Mouse (Mus musculus) embryonic stem cell, embryonic (primary cell): Measurements from ENCODE around the gene Prss57.

Experiments used
- CTCF ChIA-PET, 4 experiments: fragments of 300-600 bp in 2 of 4; fragments of 350-600 bp in 2 of 4; sonication (Branson Sonifier 250); formaldehyde crosslinking; loops; one replicate each; lab custom pipeline; 2022; ENCODE audit warnings: inconsistent platforms in 2 of 4; lab: Charles Lee
- POLR2A ChIA-PET, 4 experiments: fragments of 300-600 bp in 2 of 4; fragments of 350-600 bp in 2 of 4; sonication (Branson Sonifier 250); formaldehyde crosslinking; loops; one replicate each; lab custom pipeline; 2022; ENCODE audit warnings: antibody characterized with exemption in 4 of 4, inconsistent platforms in 1 of 4; lab: Charles Lee

Gene Prss57

GRCm38 (mm10) chr10:79817111-79817510 lies 26.4 kb upstream of the Prss57 start:
- POLR2A ChIA-PET: interaction anchor here in 2 of 4 experiments (0.6 to 1.3 kb wide), 2 partner anchors 23 to 48 kb away, joined by 4 to 6 read pairs; partner anchors contain the start of gene Palm (in 1 of the 2)
- CTCF ChIA-PET: interaction anchor here in 3 of 4 experiments (0.8 to 3.7 kb wide), 12 partner anchors 10 to 242 kb away, joined by 3 to 15 read pairs (median 3); partner anchors contain the start of genes Palm (in 2 of the 3), Bsg (in 1 of the 3), Plppr3 (in 1 of the 3) and Polrmt (in 1 of the 3)

DNA sequence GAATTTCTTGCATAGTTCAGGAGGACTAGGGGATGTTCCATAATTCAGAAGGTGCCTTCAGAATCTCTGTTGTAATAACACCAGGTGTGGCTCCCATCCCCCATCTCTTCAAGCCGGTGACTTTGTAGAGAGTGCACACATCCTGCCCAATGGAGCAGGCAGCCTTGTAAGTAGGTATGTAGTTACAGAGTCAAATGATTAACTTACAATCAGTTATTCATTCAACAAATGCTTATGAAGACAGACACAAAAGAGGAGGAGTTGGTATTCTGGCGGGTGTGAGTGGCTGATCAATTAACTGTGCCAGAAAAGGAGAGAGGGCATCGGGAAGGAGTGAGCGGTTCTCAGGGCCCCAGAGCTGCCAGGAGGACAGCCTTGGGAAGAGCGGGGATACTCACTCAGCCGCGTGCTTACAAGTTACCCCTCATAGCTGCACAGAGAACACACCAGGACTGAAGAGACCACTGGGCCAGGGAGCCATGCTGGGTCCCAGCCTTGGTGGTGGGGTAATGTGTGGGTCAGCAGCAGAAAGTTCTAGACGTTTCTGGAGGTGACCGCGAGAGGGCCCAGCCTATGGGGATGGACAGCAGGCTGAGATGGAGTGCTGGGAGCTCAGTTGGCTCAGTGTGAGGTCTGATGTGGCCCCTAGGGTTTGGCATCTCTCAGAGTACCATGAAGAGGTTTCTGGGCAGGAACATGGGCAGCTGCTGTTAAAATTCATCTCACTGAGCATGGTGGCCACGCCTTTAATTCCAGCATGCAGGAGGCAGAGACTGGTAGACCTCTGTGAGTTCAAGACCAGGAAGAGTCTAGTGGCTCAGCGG lies 25.1 kb upstream of the Prss57 start:
- POLR2A ChIA-PET: no interaction called here
- CTCF ChIA-PET: interaction anchor here in 3 of 4 experiments (0.7 to 1.4 kb wide), 10 partner anchors 19 to 243 kb away, joined by 3 to 7 read pairs (median 3); partner anchors contain the start of genes Palm (in 2 of the 3), Bsg (in 1 of the 3), Plppr3 (in 1 of the 3) and Prtn3 (in 1 of the 3)

DNA sequence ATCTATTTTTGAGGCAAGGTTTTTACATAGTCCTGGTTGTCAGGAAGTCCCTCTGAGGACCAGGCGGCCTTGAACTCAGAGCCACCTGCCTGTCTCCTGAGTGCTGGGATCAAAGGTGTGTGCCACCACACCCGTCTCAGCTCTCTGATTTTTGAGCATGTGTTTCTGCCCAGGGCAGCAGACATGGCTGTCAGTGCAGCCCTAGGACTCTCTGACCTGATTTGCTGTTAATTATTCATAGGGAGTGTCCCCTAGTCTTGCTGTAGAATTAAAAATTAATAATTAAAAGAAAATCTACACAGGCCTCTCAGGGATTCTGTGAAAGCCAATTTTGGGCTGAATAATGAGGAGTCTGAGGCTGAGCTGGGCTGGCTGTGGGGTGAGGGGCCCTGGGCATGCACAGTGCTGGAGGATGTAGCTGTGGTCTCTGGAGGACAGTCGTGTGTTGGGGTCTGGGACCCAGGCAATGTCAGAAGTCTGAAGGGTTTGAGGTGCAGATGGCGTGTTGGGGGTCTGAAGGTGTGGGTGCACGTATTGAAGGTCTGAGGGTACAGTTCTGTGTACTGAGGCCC lies 23.6 kb upstream of the Prss57 start:
- CTCF ChIA-PET: no interaction called here

DNA sequence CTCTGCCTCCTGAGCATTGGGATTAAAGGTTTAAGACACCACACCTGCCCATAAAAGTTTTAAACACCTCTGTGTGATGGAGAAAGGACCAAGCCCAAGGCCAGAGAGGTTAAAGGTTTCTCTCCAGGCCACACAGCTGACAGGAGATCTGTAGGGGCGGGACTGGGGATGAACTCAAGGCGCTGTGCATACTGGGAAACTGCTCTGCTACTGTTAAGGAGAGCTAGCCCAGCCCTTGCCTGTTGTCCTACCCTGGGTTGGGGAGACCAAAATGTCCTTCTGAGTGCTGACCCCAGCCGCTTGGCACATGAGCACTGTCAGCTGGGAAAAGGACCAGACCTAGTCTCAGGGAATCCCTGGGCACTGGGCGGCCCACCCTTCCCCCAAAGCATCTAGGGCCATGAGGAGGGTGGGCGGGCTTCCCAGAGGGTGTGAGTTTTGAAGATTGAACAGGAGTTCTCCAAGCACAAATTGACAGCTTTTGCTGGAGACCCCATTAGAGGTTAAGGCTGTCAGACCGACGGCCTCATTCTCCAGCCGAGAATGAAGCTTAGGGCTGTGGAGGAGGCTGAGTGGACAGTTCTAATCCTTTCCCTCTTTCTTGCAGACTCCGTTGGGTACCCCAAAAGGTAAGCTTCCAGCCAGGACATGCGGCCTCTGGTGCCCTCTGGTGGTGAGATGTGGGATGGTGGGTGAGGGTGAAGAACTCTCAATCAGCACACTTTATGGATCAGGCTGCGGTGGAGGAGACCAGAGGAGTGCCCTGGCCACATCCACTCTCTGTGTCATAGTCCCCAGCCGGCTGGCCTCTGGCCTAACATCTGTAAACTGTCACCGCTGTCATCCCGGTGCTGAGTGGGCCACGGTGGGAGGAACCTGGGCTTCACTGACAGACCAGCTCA lies 21.2 kb upstream of the Prss57 start:
- ChIA-PET CTCF (interaction anchor here (0.6 to 3.0 kb wide), 92 partner anchors 8 to 517 kb away, joined by 3 to 37 read pairs (median 4); partner anchors contain the start of genes Palm (in 4 of the 4), Misp (in 3 of the 4), Bsg (in 2 of the 4) and Polrmt (in 2 of the 4)), POLR2A (interaction anchor here (0.6 to 2.3 kb wide), 31 partner anchors 8 to 356 kb away, joined by 3 to 10 read pairs (median 4); partner anchors contain the start of genes Misp (in 2 of the 4), Palm (in 2 of the 4), Ptbp1 (in 2 of the 4) and Med16 (in 1 of the 4))

More for the DNA sequence above, 23.6 kb upstream of the Prss57 start:
- POLR2A ChIA-PET: interaction anchor here in 2 of 4 experiments (0.7 to 1.1 kb wide), 2 partner anchors 9 to 95 kb away, joined by 3 read pairs; partner anchors contain the start of gene Med16 (in 1 of the 2)

DNA sequence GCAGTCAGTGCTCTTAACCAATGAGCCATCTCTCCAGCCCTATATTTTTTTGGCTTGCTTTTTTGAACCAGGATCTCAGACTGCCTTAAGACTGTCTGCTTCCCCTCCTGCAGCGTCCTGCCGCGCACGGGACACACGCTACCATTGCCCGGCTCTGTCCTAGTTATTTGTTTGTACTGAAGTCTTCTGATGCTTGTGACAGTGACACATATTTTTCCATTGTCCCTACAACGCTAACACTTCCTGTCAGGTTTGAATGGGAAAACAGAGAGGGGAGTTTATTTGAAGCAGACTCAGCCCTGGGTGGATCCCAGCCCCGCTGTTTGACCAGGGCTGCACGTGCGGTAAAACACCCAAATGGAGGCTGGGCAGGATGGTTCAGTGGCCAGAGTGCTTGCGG lies 18.0 kb upstream of the Prss57 start:
- ChIA-PET CTCF (interaction anchor here in 1 of 4 experiments (1.1 to 1.7 kb wide), 3 partner anchors 12 to 28 kb away, joined by 3 to 7 read pairs (median 3); partner anchors contain the start of genes Misp and Palm), POLR2A (interaction anchor here in 2 of 4 experiments (0.9 to 1.3 kb wide), 5 partner anchors 40 to 100 kb away, joined by 3 to 4 read pairs (median 4); partner anchors contain the start of genes Med16 (in 1 of the 2) and Ptbp1 (in 1 of the 2))

- ChIA-PET CTCF (interaction anchor here in 1 of 4 experiments (1.3 kb wide), 1 partner anchor 27 kb away, joined by 3 read pairs; no protein-coding TSS in a partner anchor), POLR2A (interaction anchor here in 1 of 4 experiments (0.6 to 1.0 kb wide), 2 partner anchors 11 to 39 kb away, joined by 3 to 4 read pairs; no protein-coding TSS in a partner anchor)
These were observed 17.1 kb upstream of the Prss57 start for GRCm38 (mm10) chr10:79807826-79808225.

DNA sequence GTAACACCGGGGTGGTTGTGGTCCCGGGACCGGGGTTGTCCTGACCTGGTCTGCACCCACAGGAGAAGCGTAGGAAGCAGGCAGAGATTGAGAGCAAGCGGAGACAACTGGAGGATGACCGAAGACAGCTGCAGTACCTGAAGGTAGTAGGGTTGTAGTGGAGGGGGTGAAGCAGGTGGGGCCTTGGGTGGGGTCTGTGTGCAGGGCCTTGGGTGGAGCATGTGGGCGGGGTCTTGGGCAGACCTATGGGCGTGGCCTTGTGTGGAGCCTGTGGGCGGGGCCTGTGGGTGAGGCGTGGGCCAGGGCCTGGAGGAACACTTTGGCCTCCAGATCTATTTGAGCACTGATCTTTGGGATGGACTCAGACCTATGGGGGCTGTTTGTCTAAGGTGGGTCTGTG lies 16.2 kb upstream of the Prss57 start:
- CTCF ChIA-PET: interaction anchor here in 2 of 4 experiments (1.4 to 2.1 kb wide), 2 partner anchors 27 kb away, joined by 4 to 5 read pairs; no protein-coding TSS in a partner anchor

GRCm38 (mm10) chr10:79806331-79806730 lies 15.6 kb upstream of the Prss57 start:
- ChIA-PET POLR2A (interaction anchor here in 2 of 4 experiments (0.8 to 2.0 kb wide), 5 partner anchors 11 to 59 kb away, joined by 3 to 8 read pairs (median 3); partner anchors contain the start of genes Palm (in 1 of the 2) and Ptbp1 (in 1 of the 2)), CTCF (interaction anchor here in 2 of 4 experiments (1.4 to 2.1 kb wide), 2 partner anchors 26 kb away, joined by 4 to 5 read pairs; no protein-coding TSS in a partner anchor)

More for the DNA sequence above, 16.2 kb upstream of the Prss57 start:
- POLR2A ChIA-PET: interaction anchor here in 2 of 4 experiments (1.6 to 2.0 kb wide), 2 partner anchors 13 to 55 kb away, joined by 4 to 8 read pairs; partner anchors contain the start of gene Palm (in 1 of the 2)

DNA sequence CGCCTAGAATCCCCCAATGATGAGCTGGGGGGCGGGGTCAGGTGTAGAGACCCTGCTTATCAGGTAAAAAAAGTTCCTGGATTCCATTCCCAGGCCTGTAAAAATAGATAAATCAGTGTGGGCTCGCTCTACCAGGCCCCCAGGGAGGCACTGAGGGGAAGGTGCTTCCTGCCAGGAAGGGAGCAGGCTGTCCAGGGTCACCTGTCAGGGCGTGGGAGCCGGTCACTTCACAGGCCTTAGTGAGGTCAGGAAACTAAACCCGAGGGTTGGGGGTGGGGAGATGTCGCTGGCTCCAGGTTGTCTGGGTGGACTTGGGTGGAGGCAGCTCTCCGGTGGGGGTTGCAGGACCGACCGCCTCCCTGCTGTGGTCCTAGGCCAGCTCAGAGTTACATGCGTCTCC lies 14.9 kb upstream of the Prss57 start:
- ChIA-PET CTCF (interaction anchor here in 2 of 4 experiments (1.4 to 2.1 kb wide), 2 partner anchors 25 kb away, joined by 4 to 5 read pairs; no protein-coding TSS in a partner anchor), POLR2A (interaction anchor here in 2 of 4 experiments (0.5 to 2.0 kb wide), 9 partner anchors 9 to 156 kb away, joined by 3 to 8 read pairs (median 3); partner anchors contain the start of genes Palm (in 1 of the 2) and Ptbp1 (in 1 of the 2))

GRCm38 (mm10) chr10:79803716-79804323 lies 13.1 kb upstream of the Prss57 start:
- CTCF ChIA-PET: interaction anchor here in 3 of 4 experiments (1.1 to 3.5 kb wide), 4 partner anchors 8 to 19 kb away, joined by 4 to 20 read pairs (median 4); partner anchors contain the start of gene Palm (in 2 of the 3)

GRCm38 (mm10) chr10:79802331-79802971 lies 11.7 kb upstream of the Prss57 start:
- POLR2A ChIA-PET: interaction anchor here in 3 of 4 experiments (0.6 to 2.9 kb wide), 22 partner anchors 9 to 202 kb away, joined by 3 to 12 read pairs (median 4); partner anchors contain the start of genes Palm (in 2 of the 3), Ptbp1 (in 2 of the 3), Bsg (in 1 of the 3) and Grin3b (in 1 of the 3)
- CTCF ChIA-PET: interaction anchor here in 3 of 4 experiments (0.5 to 3.5 kb wide), 14 partner anchors 9 to 111 kb away, joined by 3 to 20 read pairs (median 4); partner anchors contain the start of gene Palm (in 3 of the 3)

More at GRCm38 (mm10) chr10:79803716-79804323, 13.1 kb upstream of the Prss57 start:
- POLR2A ChIA-PET: interaction anchor here in 3 of 4 experiments (0.6 to 2.9 kb wide), 10 partner anchors 24 to 200 kb away, joined by 3 to 12 read pairs (median 3); partner anchors contain the start of genes Med16 (in 1 of the 3) and Ptbp1 (in 1 of the 3)

DNA sequence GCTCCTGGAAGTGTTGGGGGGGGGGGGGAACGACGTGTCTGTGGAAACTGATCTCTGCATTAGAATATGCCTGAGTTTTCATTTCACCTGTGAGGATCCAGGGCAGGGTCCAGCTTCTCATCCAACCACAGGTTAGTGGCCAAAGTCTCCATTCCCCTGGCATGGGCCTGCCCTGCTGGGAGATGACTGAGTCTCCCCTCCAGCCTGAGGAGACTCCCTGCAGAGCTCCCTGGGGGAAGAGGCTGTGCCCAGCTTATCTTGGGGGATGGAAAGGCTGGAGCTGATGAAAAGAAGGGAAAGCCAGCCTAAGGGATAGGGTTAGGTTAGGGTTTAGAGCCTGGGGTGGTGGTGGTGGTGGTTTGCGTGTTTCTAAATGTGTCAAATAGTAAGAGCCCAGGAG lies 11.1 kb upstream of the Prss57 start:
- ChIA-PET POLR2A (interaction anchor here in 3 of 4 experiments (0.6 to 2.9 kb wide), 15 partner anchors 8 to 169 kb away, joined by 3 to 12 read pairs (median 5); partner anchors contain the start of genes Palm (in 2 of the 3), Ptbp1 (in 2 of the 3) and Grin3b (in 1 of the 3)), CTCF (interaction anchor here in 3 of 4 experiments (0.5 to 3.5 kb wide), 14 partner anchors 8 to 112 kb away, joined by 3 to 20 read pairs (median 6); partner anchors contain the start of gene Palm (in 3 of the 3))

DNA sequence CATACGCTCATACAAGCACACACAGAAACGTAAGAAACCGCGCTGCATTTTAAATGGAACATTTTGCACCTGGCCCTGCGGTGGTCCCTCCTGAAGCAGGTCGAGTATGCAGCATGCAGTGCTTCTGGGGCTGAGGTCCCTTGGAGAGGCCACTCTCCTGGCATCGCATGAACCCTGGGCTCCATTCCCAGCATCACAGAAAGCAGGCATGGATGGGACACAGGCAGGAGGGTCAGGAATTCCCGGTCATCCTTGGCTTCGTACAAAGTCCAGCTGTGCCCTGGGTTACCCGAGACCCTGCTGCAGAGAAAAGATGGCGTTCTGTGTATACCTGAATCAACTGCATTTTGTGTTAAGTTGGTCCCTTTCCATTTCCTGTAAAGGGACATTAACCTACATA lies 9.7 kb upstream of the Prss57 start:
- ChIA-PET CTCF (interaction anchor here in 3 of 4 experiments (0.6 to 2.2 kb wide), 6 partner anchors 11 to 1771 kb away, joined by 3 to 11 read pairs (median 5); no protein-coding TSS in a partner anchor), POLR2A (interaction anchor here in 2 of 4 experiments (1.0 to 1.3 kb wide), 4 partner anchors 19 to 110 kb away, joined by 3 to 4 read pairs (median 4); partner anchors contain the start of genes Gm26602 (in 1 of the 2) and Med16 (in 1 of the 2))

GRCm38 (mm10) chr10:79798289-79798928 lies 7.6 kb upstream of the Prss57 start:
- ChIA-PET CTCF (interaction anchor here in 2 of 4 experiments (1.0 to 1.5 kb wide), 3 partner anchors 9 to 19 kb away, joined by 3 to 6 read pairs (median 3); no protein-coding TSS in a partner anchor), POLR2A (interaction anchor here in 2 of 4 experiments (0.6 to 1.3 kb wide), 4 partner anchors 22 to 111 kb away, joined by 3 to 4 read pairs (median 3); partner anchors contain the start of gene Med16 (in 1 of the 2))
